Mouse (Mus musculus) liver, embryonic 16.5 days (tissue): Measurements from ENCODE around the gene Pde6h. TPM values are rescaled to one million over a fixed set of nuclear protein-coding genes. Genes with fewer than 3 reads are reported as not detected.
A peak's percentile ranks its signal among the peaks of the same experiment; 100 is the strongest.

Experiments
- ATAC-seq: fragments of 200-750 bp; cut with Nextera tagmentation; 2 replicates; pipeline ENCODE4 v1.8.0; 2017; ENCODE audit warnings: low read depth, mild to moderate bottlenecking, moderate number of reproducible peaks, moderate library complexity
- H3K27ac ChIP-seq: fragments of 300-500 bp; sonication (generic); 2 replicates; pipeline ENCODE4 v1.5.1; 2014; ENCODE audit warnings: mild to moderate bottlenecking, low read length
- H3K27me3 ChIP-seq: fragments of 300-500 bp; sonication (generic); 2 replicates; pipeline ENCODE4 v1.6.1; 2014; ENCODE audit warnings: low read depth, low read length, mixed read lengths; ENCODE audit not compliant: control insufficient read depth, insufficient read depth
- H3K36me3 ChIP-seq: fragments of 300-500 bp; sonication (generic); 2 replicates; pipeline ENCODE4 v1.6.1; 2014; ENCODE audit warnings: mild to moderate bottlenecking; ENCODE audit not compliant: control insufficient read depth, insufficient read depth
- H3K4me1 ChIP-seq: fragments of 300-500 bp; sonication (generic); 2 replicates; pipeline ENCODE4 v1.6.1; 2014; ENCODE audit warnings: low read depth, low read length, mixed read lengths; ENCODE audit not compliant: control insufficient read depth
- H3K4me2 ChIP-seq: fragments of 300-500 bp; sonication (generic); 2 replicates; pipeline ENCODE4 v1.6.1; 2014; ENCODE audit warnings: low read depth, low read length, mixed read lengths
- H3K4me3 ChIP-seq: fragments of 300-500 bp; sonication (generic); 2 replicates; pipeline ENCODE4 v1.5.1; 2014; ENCODE audit warnings: low read depth, mild to moderate bottlenecking, low read length
- H3K9ac ChIP-seq: fragments of 300-500 bp; sonication (generic); 2 replicates; pipeline ENCODE4 v1.6.1; 2014; ENCODE audit warnings: low read depth, low read length
- H3K9me3 ChIP-seq: fragments of 300-500 bp; sonication (generic); replicated peaks from 2 replicates; pipeline ENCODE4 v1.6.1; 2016; ENCODE audit warnings: low read length; ENCODE audit not compliant: control insufficient read depth
- WGBS: fragments of 180-500 bp; shearing (Covaris S2); extraction: QIAGEN DNeasy Blood & Tissue Kit; methylation state at CpG from one replicate; pipeline ENCODE4 v1.1.7; 2014; ENCODE audit not compliant: insufficient replicate concordance; 5-methylcytosine and 5-hydroxymethylcytosine counted together
- polyA plus RNA-seq: library from polyadenylated mRNA; unstranded; fragments of >200 nt; fragmentation: Nextera tagmentation; extraction: Ambion mirVana; gene quantifications from 2 replicates; pipeline ENCODE4 v1.2.1, GENCODE M21; 2015

Gene Pde6h
- polyA plus RNA-seq, 1 experiment from 2014 or later: not detected

- Histone ChIP-seq H3K27me3 (no peaks in the 10 kb centered on the region), H3K27ac (no peak overlapping the region), H3K9ac (no peak overlapping the region), H3K9me3 (no peaks in the 10 kb centered on the region), H3K4me3 (no peak overlapping the region), H3K4me1 (no peaks in the 10 kb centered on the region), H3K36me3 (no peaks in the 10 kb centered on the region), H3K4me2 (no peak overlapping the region)
- ATAC-seq: no peak
- 51% methylated on average over 6 of the region's 6 CpGs for WGBS
These were observed 30.6 kb downstream of the Pde6h start for GRCm38 (mm10) chr6:136954192-136954591.

- Histone ChIP-seq H3K27me3 (no peaks in the 10 kb centered on the region), H3K9ac (no peak overlapping the region), H3K36me3 (no peaks in the 10 kb centered on the region), H3K4me3 (no peak overlapping the region), H3K4me1 (no peaks in the 10 kb centered on the region), H3K9me3 (no peaks in the 10 kb centered on the region), H3K4me2 (no peak overlapping the region), H3K27ac (no peak overlapping the region)
- peak; percentile 63 for ATAC-seq
- 62% methylated on average over 8 of the region's 8 CpGs for WGBS
These were observed 31.1 kb downstream of the Pde6h start for GRCm38 (mm10) chr6:136954715-136955114.

GRCm38 (mm10) chr6:136955240-136955639 is 31.6 kb downstream of the Pde6h start:
- 48% methylated on average over 3 of the region's 3 CpGs for WGBS
- H3K9ac ChIP-seq: no peak overlapping the region
- H3K27me3 ChIP-seq: no peaks in the 10 kb centered on the region

GRCm38 (mm10) chr6:136957062-136957461 is 33.4 kb downstream of the Pde6h start:
- WGBS: 29% methylated on average over 7 of the region's 7 CpGs
- H3K27ac ChIP-seq: no peak overlapping the region
- ATAC-seq: no peak
- H3K4me3 ChIP-seq: no peak overlapping the region
- H3K4me1 ChIP-seq: no peaks in the 10 kb centered on the region
- H3K4me2 ChIP-seq: no peak overlapping the region
- H3K9me3 ChIP-seq: no peaks in the 10 kb centered on the region
- H3K9ac ChIP-seq: no peak overlapping the region
- no peaks in the 10 kb centered on the region for H3K27me3 ChIP-seq
- no peaks in the 10 kb centered on the region for H3K36me3 ChIP-seq

More at GRCm38 (mm10) chr6:136955240-136955639, 31.6 kb downstream of the Pde6h start:
- no peak for ATAC-seq
- no peaks in the 10 kb centered on the region for H3K36me3 ChIP-seq
- no peaks in the 10 kb centered on the region for H3K4me1 ChIP-seq
- H3K9me3 ChIP-seq: no peaks in the 10 kb centered on the region
- no peak overlapping the region for H3K4me3 ChIP-seq
- no peak overlapping the region for H3K27ac ChIP-seq
- H3K4me2 ChIP-seq: no peak overlapping the region

GRCm38 (mm10) chr6:136959131-136959530 is 35.5 kb downstream of the Pde6h start:
- H3K4me2 ChIP-seq: no peak overlapping the region
- no peak for ATAC-seq
- H3K27me3 ChIP-seq: no peaks in the 10 kb centered on the region
- H3K9ac ChIP-seq: no peak overlapping the region
- H3K4me1 ChIP-seq: no peaks in the 10 kb centered on the region
- WGBS: 39% methylated on average over 11 of the region's 11 CpGs
- no peak overlapping the region for H3K27ac ChIP-seq
- no peak overlapping the region for H3K4me3 ChIP-seq
- no peaks in the 10 kb centered on the region for H3K36me3 ChIP-seq
- H3K9me3 ChIP-seq: no peaks in the 10 kb centered on the region

- Histone ChIP-seq H3K9me3 (no peaks in the 10 kb centered on the region), H3K9ac (no peak overlapping the region), H3K4me3 (no peak overlapping the region), H3K27me3 (no peaks in the 10 kb centered on the region), H3K4me1 (no peaks in the 10 kb centered on the region), H3K36me3 (no peaks in the 10 kb centered on the region), H3K4me2 (no peak overlapping the region), H3K27ac (no peak overlapping the region)
- no peak for ATAC-seq
- 51% methylated on average over 11 of the region's 11 CpGs for WGBS
These were observed 39.3 kb downstream of the Pde6h start for GRCm38 (mm10) chr6:136962957-136963356.

- no peaks in the 10 kb centered on the region; the same call in 1 of the 2 replicates for H3K4me1 ChIP-seq
- 27% methylated on average over 13 of the region's 13 CpGs for whole genome bisulfite sequencing
These were observed 41.2 kb downstream of the Pde6h start for GRCm38 (mm10) chr6:136964609-136965510.

GRCm38 (mm10) chr6:136965912-136966311 is 42.3 kb downstream of the Pde6h start:
- Histone ChIP-seq H3K4me1 (no peaks in the 10 kb centered on the region; the same call in 1 of the 2 replicates), H3K9ac (no peak overlapping the region), H3K4me3 (no peak overlapping the region), H3K27me3 (no peaks in the 10 kb centered on the region), H3K36me3 (no peaks in the 10 kb centered on the region), H3K4me2 (no peak overlapping the region), H3K27ac (no peak overlapping the region), H3K9me3 (no peaks in the 10 kb centered on the region)
- 65% methylated on average over 10 of the region's 10 CpGs for WGBS
- ATAC-seq: no peak

More at GRCm38 (mm10) chr6:136964609-136965510, 41.2 kb downstream of the Pde6h start:
- Histone ChIP-seq H3K27me3 (no peaks in the 10 kb centered on the region), H3K27ac (peak overlapping the region; percentile 21; the same call in 1 of the 2 replicates), H3K4me2 (no peak overlapping the region), H3K36me3 (no peaks in the 10 kb centered on the region), H3K9ac (no peak overlapping the region), H3K4me3 (no peak overlapping the region), H3K9me3 (no peaks in the 10 kb centered on the region)
- no peak for ATAC-seq

GRCm38 (mm10) chr6:136967466-136967865 is 43.8 kb downstream of the Pde6h start:
- Histone ChIP-seq H3K36me3 (no peaks in the 10 kb centered on the region), H3K9me3 (no peaks in the 10 kb centered on the region), H3K27ac (no peak overlapping the region), H3K4me1 (no peaks in the 10 kb centered on the region; the same call in 1 of the 2 replicates), H3K9ac (no peak overlapping the region), H3K27me3 (no peaks in the 10 kb centered on the region), H3K4me3 (no peak overlapping the region), H3K4me2 (no peak overlapping the region)
- ATAC-seq: no peak
- WGBS: 34% methylated on average over 4 of the region's 4 CpGs
